Mouse (Mus musculus) layer of hippocampus, postnatal 10 days (tissue): ENCODE data around the gene Cpne9. TPM values are rescaled to one million over a fixed set of nuclear protein-coding genes. Genes with fewer than 3 reads are reported as not detected.

Experiments used
- DNase-seq, 2 experiments: peaks; one replicate each; pipeline ENCODE4 v3.0.0; 2021; ENCODE audit warnings: low spot score in 2 of 2
- total RNA-seq, 2 experiments: library from RNA; stranded (reverse); gene quantifications; 2 replicates each; pipeline ENCODE4 v1.2.3; 2021

Cpne9 gene
- total RNA-seq, 2 experiments from 2014 or later: 7.1 to 8.1 TPM

DNA sequence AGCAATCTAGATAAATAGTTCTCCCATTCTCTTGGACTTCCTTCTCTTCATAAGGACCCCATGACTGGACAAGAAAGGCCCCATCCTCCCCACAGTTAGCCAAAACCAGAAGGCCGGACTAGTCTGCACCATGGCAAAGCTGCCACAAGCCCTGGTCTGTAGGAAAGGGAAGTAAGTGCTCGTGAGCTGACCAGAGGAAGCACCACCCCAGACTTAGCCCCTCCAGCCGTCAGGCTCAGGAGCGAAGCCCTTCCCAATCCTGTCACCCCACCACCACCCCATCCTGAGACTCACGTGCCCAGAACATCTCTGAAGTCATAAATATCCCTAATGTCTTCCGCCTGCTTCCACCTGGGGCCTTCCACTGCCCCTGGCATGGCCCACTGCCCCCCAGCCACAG is 59.5 kb downstream of the Cpne9 start:
- DNase-seq: no peak

DNA sequence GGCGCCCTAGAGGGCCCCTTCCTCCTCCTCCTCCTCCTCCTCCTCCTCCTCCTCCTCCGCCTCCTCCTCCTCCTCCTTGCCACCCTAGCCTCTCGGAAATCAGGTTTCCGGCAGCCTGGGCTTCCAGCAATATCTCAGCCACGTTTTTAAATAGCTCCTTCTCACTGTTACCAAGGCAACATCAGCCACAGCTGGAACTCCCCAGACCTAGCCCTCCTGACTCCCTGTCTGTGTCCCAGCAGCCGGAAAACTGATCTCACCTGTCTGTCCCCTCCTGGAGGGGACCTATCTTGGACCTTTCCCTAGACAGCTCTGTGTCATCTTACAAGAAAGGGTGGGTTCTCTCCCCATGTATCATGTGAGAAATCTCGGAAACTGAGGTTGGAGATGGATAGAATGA is 60.2 kb downstream of the Cpne9 start:
- DNase-seq: no peak

DNA sequence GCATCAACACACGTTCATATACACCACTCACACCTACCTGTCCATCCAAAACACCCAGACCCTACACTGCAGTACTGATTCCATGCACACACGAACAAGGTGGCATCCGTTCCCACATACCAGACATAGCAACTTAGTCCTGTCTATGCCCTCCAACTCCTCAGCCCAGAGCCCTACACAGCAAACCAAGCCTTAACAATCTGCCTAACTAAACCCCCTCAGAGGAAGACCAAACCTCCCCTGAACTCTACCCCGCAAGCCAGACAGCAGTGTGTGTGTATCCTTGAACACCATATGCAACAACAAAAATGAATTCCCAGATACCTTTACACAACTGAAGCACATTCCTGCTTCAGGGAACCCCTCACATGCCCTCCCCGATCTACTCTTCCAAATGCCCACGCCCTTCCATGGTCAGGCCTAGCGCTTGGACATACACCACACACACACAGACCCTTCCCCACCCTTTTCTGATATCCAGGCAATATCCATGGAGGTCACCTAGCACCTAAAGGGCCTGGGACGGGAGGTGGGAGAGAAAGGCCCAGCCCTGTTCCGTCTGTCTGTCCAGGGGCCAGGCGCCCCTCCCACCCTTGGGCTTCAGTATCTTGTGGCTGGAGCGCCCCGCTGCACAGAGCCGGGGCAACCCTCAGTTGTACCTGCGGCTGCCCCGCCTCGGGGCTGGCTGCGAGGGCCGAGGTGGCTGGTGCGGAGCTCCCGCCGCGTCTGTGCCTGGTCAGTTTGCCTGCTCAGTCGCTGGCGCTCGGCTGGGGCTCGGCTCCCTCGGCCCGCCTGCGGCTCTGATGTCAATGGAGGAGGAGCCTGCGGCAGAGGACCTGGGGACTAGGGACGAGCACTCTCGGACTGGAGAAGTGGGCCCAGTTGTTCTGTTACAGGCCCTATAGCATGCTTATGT is 61.3 kb downstream of the Cpne9 start, which contains the start of gene Camk1:
Gene Camk1, minus strand, starts transcription at position 808 of the 916 bp plus-strand sequence.
- peak; percentile 66 to 76 for DNase-seq

DNA sequence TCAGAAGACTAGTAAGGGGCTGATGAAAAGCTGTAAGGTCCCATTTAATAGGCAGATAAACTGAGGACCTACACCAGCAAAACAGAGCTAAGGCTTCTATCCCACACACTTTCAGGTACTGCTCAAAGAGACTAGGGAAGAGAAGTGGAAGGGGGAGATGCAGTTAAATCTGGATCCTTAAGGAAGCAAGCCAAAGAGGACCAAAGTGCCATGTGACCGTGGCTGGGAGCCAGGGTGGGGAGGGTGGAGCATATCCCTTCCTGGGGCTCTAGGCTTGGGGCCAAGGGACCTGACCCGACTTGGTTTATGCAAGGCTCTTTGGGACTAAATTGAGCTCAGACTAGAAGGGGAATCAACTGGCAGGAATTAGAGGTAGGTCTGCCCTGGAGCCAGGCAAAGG is 62.2 kb downstream of the Cpne9 start:
- peak; percentile 38 to 47 for DNase-seq

DNA sequence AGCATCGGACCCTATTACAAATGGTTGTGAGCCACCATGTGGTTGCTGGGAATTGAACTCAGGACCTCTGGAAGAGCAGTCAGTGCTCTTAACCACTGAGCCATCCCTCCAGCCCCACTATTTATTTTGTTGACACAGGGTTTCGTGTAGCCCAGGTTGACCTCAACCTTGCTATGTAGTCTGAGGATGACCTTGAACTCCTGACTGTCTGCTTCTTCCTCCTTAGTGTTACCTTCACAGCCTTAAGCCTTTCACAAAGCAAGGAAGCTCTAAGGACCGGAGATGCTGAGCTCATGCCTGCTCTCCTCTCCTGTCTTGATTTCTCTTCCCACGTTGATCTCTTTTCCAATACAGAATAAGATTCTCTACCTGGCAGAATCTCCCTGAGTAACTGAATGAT is 64.8 kb downstream of the Cpne9 start:
- DNase-seq: no peak

DNA sequence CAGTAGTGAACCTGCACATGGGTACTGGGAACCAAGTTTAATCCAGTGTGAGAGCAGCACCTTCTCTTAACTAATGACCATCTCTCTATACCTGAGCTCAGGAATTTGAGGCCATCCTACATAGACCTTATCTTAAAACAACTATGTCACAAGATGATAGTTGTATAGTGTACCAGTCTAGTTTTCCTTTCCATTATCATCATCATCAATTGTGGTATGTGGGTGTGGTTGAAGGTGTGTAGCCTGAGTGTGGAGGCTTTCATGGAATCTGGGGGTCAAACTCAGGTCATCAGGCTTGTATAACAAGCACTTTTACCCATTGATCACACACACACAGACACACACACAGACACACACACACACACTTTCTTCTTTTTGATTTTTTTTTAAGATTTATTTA is 68.4 kb downstream of the Cpne9 start:
- no peak for DNase-seq

DNA sequence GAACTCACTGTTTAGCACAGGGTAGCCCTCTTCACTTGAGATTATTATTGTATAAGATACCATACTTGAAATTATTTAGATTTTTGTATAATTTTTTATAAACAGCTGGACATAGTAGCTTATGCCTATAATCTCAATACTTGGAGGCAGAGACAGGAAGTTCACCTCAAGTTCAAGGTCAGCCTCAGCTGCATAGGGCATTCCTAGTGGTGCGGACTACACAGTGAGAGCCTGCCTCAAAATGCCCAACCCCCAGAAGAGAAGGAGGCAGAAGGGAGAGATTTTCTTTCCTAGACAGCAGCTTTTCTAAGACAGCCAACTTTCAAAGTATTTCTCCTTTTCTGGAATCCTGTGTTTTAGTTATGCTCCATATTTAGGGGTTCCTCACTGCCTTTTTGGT is 69.1 kb downstream of the Cpne9 start:
- DNase-seq: no peak

DNA sequence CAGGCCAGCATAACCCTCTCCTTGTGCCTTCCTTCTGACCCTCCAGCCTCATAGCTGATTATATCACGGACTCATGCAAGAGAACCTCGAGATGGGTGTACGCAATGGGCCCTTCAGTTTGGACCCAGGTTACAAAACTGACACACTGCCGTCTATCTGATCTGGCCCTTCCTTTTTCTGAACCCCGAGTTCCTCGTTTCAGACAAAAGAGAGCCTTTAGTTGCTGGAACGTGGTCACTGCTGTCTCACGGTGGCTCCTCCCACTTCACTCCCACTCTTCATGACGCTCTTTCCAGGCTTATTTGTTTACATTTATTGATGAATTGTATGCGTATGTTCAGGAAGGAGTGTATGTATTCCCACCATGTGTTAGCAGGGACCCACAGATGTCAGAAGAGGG is 69.5 kb downstream of the Cpne9 start:
- no peak for DNase-seq

DNA sequence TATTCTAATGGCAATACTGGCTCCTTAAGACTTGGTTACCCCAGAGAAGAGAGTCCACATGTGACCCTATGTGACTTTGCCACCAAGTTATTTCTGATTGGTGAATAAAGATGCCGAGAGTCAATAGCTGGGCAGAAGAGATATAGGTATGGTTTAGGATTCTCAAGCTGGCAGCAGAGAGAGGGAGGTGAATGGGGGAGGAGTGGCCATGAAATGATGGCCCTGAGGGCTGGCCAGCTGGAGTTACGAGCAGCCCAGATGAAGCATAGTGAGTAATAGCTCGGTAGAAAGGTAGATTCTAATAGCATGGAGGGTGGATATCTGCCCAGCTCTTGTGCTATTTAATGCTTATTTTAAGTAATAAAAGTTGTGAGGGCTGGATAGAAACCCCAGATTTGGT is 70.7 kb downstream of the Cpne9 start:
- no peak for DNase-seq

DNA sequence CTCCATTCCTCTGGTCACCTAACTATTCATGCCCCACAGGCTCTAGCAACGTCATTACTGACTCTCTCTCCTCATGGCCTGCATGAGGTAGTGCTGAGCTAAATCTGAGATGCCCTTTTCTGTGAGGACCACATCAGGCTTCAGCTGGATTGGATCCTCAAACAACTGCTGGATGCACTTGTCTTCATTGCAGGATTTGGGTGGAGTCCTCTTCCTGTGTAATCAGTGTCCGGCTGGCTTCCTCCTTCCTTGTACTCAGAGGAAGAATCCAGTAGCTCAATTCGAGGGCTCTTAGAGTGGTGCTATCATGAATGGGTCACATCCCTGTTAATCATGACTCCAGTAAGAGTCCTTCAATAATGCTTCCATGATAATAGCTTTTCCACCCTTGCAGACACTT is 71.6 kb downstream of the Cpne9 start:
- no peak for DNase-seq

Other genes starting within 250 kb of the Cpne9 start
- 10 to 100 TPM; 38.5 to 41.6 TPM for gene Thumpd3, start 236.1 kb upstream of the Cpne9 start, total RNA-seq
- gene Setd5, start 204.9 kb upstream of the Cpne9 start, total RNA-seq: 100 to 1,000 TPM; 130 TPM
- 10 to 100 TPM; 93.2 to 95.1 TPM for gene Lhfpl4, start 86.9 kb upstream of the Cpne9 start, total RNA-seq
- 10 to 100 TPM; 18.1 to 20.6 TPM for gene Mtmr14, start 44.5 kb upstream of the Cpne9 start, total RNA-seq
- 10 to 100 TPM; 28.3 to 28.6 TPM for gene Brpf1, start 24.8 kb downstream of the Cpne9 start, total RNA-seq
- 1 to 10 TPM; 6.7 to 8.0 TPM for gene Ogg1, start 44.7 kb downstream of the Cpne9 start, total RNA-seq
- gene Camk1, start 61.7 kb downstream of the Cpne9 start, total RNA-seq: 10 to 100 TPM; 59.5 to 64.3 TPM
- 10 to 100 TPM; 51.0 to 58.4 TPM for gene Tada3, start 95.6 kb downstream of the Cpne9 start, total RNA-seq
- 100 to 1,000 TPM; 324 to 337 TPM for gene Arpc4, start 95.8 kb downstream of the Cpne9 start, total RNA-seq
- 10 to 100 TPM; 11.2 to 13.2 TPM for gene Ttll3, start 107.0 kb downstream of the Cpne9 start, total RNA-seq
- gene Rpusd3, start 137.0 kb downstream of the Cpne9 start, total RNA-seq: 10 to 100 TPM; 21.3 to 26.9 TPM
- gene Cidec, start 153.5 kb downstream of the Cpne9 start, total RNA-seq: not detected
- gene Jagn1, start 160.3 kb downstream of the Cpne9 start, total RNA-seq: 10 to 100 TPM; 42.9 to 44.1 TPM
- under 1 TPM; 0.55 to 0.60 TPM for gene Il17re, start 176.2 kb downstream of the Cpne9 start, total RNA-seq
- 1 to 10 TPM; 4.8 to 5.6 TPM for gene Il17rc, start 189.1 kb downstream of the Cpne9 start, total RNA-seq
- 10 to 100 TPM; 80.0 to 92.3 TPM for gene Creld1, start 201.0 kb downstream of the Cpne9 start, total RNA-seq
- 10 to 100 TPM; 36.7 to 39.7 TPM for gene Prrt3, start 219.6 kb downstream of the Cpne9 start, total RNA-seq
- 10 to 100 TPM; 75.6 to 77.6 TPM for gene Emc3, start 249.3 kb downstream of the Cpne9 start, total RNA-seq
- gene Fancd2, start 249.4 kb downstream of the Cpne9 start, total RNA-seq: 1 to 10 TPM; 3.2 to 4.9 TPM